Comparison of ENCODE assay signal across 29 mouse cellular contexts in the genomic region with DNA sequence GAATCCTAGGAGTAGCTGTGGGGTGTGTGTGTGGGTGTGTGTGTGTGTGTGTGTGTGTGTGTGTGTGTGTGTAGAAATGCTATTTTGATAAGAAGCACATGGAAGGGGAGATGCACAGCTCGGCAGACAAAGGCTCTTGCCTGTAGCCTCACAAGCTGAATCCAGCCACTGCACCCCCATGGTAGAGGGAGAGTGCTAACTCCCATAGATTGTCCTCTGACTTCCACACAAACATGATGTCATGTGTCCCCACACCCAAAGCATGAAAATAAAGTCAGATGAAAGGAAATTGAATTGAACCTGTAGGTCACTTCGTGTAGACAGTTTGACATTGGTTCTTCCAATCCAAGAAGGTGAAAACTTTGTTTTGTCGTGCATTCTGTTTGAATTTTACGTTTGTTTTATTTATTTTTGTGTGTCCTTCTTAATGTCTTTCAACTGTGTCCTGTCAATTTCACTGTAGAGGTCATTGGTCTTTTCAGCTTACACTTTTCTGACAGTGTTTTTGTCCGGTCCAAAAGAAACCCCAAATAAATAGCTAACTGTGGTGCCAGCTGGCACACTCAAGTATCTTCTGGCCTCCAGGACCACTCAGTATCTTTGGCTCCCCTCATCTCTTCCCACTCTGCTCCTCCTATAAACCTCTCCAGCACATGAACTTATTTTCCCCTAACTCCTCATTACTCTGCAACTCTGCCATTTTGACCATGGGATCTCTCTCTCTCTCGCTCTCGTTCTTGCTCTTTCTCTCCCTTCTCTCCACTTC. TPM values are rescaled to one million over a fixed set of nuclear protein-coding genes. Genes with fewer than 3 reads are reported as not detected.
"Had no signal": no experiment of that assay in that cellular context is flagged by ENCODE, and none has a peak within 500 bp of the region (broad histone marks: within the 10 kb centered on the region; RNA-seq: fewer than 3 reads in every experiment).

No protein-coding gene starts in this region.

- H3K27me3 ChIP-seq: heart, embryonic 12.5 days; hindbrain, embryonic 13.5 days; hindbrain, embryonic 15.5 days; kidney, embryonic 15.5 days; limb, embryonic 13.5 days had no signal

- H3K4me2 ChIP-seq: heart, embryonic 12.5 days; hindbrain, embryonic 13.5 days; hindbrain, embryonic 15.5 days; kidney, embryonic 15.5 days; limb, embryonic 13.5 days had no signal

- H3K9me3 ChIP-seq: heart, embryonic 10.5 days; heart, embryonic 12.5 days; hindbrain, embryonic 13.5 days; hindbrain, embryonic 15.5 days; kidney, embryonic 15.5 days; limb, embryonic 13.5 days had no signal

- H3K27ac ChIP-seq: heart, embryonic 10.5 days; hindbrain, embryonic 13.5 days; hindbrain, embryonic 15.5 days; hindbrain, postnatal 0 days; kidney, embryonic 15.5 days; kidney, postnatal 0 days; limb, embryonic 13.5 days had no signal

- H3K4me3 ChIP-seq: heart, embryonic 10.5 days; heart, embryonic 12.5 days; hindbrain, embryonic 13.5 days; hindbrain, embryonic 15.5 days; kidney, embryonic 15.5 days; limb, embryonic 13.5 days had no signal

- H3K9ac ChIP-seq: forebrain, postnatal 0 days; heart, embryonic 12.5 days; hindbrain, embryonic 13.5 days; hindbrain, embryonic 15.5 days; kidney, embryonic 15.5 days; limb, embryonic 13.5 days had no signal

- DNase-seq: forebrain, postnatal 0 days; gastrocnemius, postnatal 14 days; gastrocnemius, postnatal 36 days; heart, adult 18-20 months; heart, postnatal 10 days; kidney, adult 11 months; kidney, adult 2 months; kidney, adult 9 months; kidney, postnatal 14 days; kidney, postnatal 36 days; layer of hippocampus, adult 9-11 months; layer of hippocampus, postnatal 36 days; left cerebral cortex, postnatal 4 days had no signal

- H3K4me1 ChIP-seq: hindbrain, embryonic 13.5 days; hindbrain, embryonic 15.5 days; kidney, embryonic 15.5 days; limb, embryonic 13.5 days had no signal

- H3K36me3 ChIP-seq: heart, embryonic 10.5 days; heart, embryonic 12.5 days; hindbrain, embryonic 13.5 days; hindbrain, embryonic 15.5 days; kidney, embryonic 15.5 days; limb, embryonic 13.5 days had no signal

- ATAC-seq: forebrain, postnatal 0 days; hindbrain, postnatal 0 days; intestine, embryonic 16.5 days had no signal

RNA-seq across cellular contexts. Expression of gene Gm49496, which starts 33.2 kb away (rescaled TPM):
- polyA plus RNA-seq: forebrain, postnatal 0 days; gonadal fat pad, adult 2 months; heart, embryonic 10.5 days; heart, embryonic 12.5 days; heart, embryonic 14.5 days; heart, embryonic 16.5 days; hindbrain, embryonic 11.5 days; hindbrain, embryonic 13.5 days; hindbrain, embryonic 15.5 days; hindbrain, postnatal 0 days; intestine, embryonic 14.5 days; kidney, adult 2 months; kidney, embryonic 15.5 days; kidney, postnatal 0 days; large intestine, adult 2 months; limb, embryonic 11.5 days; limb, embryonic 13.5 days had no signal
